Mouse (Mus musculus) mouse trophoblast stem cell (cell line): ENCODE data around the gene Tnk2.
"Not testable (repeated sequence)": the region's sequence is repeated elsewhere in the genome, so short reads cannot be mapped to it uniquely, and the experiment has no call there.

Source experiments
- in situ Hi-C, 2 experiments: fragments of 300-500 bp; cut with MseI, MboI; formaldehyde crosslinking; loops; 2 replicates in 1 of 2; 3 replicates in 1 of 2; pipeline ENCODE4 v1.15.1; 2025

Tnk2 gene

GRCm38 (mm10) chr16:32635314-32635713 is 8.4 kb upstream of the Tnk2 start:
- in situ Hi-C loops: loop anchor here in 1 of 2 experiments (5.0 kb wide), 1 partner anchor 47 kb away; no protein-coding TSS in a partner anchor

GRCm38 (mm10) chr16:32636331-32636730 is 7.3 kb upstream of the Tnk2 start:
- in situ Hi-C loops: loop anchor here in 1 of 2 experiments (5.0 kb wide), 1 partner anchor 46 kb away; no protein-coding TSS in a partner anchor

GRCm38 (mm10) chr16:32636871-32637521 is 6.7 kb upstream of the Tnk2 start:
- in situ Hi-C loops: loop anchor here in 1 of 2 experiments (5.0 kb wide), 1 partner anchor 45 kb away; no protein-coding TSS in a partner anchor

GRCm38 (mm10) chr16:32638476-32638875 is 5.2 kb upstream of the Tnk2 start:
- in situ Hi-C loops: loop anchor here in 1 of 2 experiments (5.0 kb wide), 1 partner anchor 44 kb away; no protein-coding TSS in a partner anchor

- in situ Hi-C loops: no loop called here
These were observed 3.6 kb upstream of the Tnk2 start for GRCm38 (mm10) chr16:32640096-32640495.

GRCm38 (mm10) chr16:32640683-32641082 is 3.0 kb upstream of the Tnk2 start:
- in situ Hi-C loops: not testable (repeated sequence)

- in situ Hi-C loops: no loop called here
These were observed 2.0 kb upstream of the Tnk2 start for GRCm38 (mm10) chr16:32641440-32642219.

GRCm38 (mm10) chr16:32642280-32642679 is 1.4 kb upstream of the Tnk2 start:
- in situ Hi-C loops: no loop called here

GRCm38 (mm10) chr16:32644069-32644800 is 561 bp downstream of the Tnk2 start:
- in situ Hi-C loops: no loop called here

- in situ Hi-C loops: loop anchor here in 1 of 2 experiments (5.0 kb wide), 1 partner anchor 43 kb away; no protein-coding TSS in a partner anchor
These were observed 1.1 kb downstream of the Tnk2 start for GRCm38 (mm10) chr16:32644801-32645170.

- in situ Hi-C loops: loop anchor here in 1 of 2 experiments (5.0 kb wide), 1 partner anchor 42 kb away; no protein-coding TSS in a partner anchor
These were observed 1.8 kb downstream of the Tnk2 start for GRCm38 (mm10) chr16:32645361-32645914.

GRCm38 (mm10) chr16:32646014-32646413 is 2.3 kb downstream of the Tnk2 start:
- in situ Hi-C loops: loop anchor here in 1 of 2 experiments (5.0 kb wide), 1 partner anchor 41 kb away; no protein-coding TSS in a partner anchor

GRCm38 (mm10) chr16:32647712-32648111 is 4.0 kb downstream of the Tnk2 start:
- in situ Hi-C loops: loop anchor here in 1 of 2 experiments (5.0 kb wide), 1 partner anchor 40 kb away; no protein-coding TSS in a partner anchor

- in situ Hi-C loops: no loop called here
These were observed 6.8 kb downstream of the Tnk2 start for GRCm38 (mm10) chr16:32650461-32650860.

GRCm38 (mm10) chr16:32650974-32651618 is 7.4 kb downstream of the Tnk2 start:
- in situ Hi-C loops: no loop called here

GRCm38 (mm10) chr16:32654071-32654733 is 10.5 kb downstream of the Tnk2 start:
- in situ Hi-C loops: no loop called here

- in situ Hi-C loops: no loop called here
These were observed 11.9 kb downstream of the Tnk2 start for GRCm38 (mm10) chr16:32655534-32655933.

GRCm38 (mm10) chr16:32656321-32656720 is 12.6 kb downstream of the Tnk2 start:
- in situ Hi-C loops: no loop called here

- in situ Hi-C loops: no loop called here
These were observed 13.1 kb downstream of the Tnk2 start for GRCm38 (mm10) chr16:32656794-32657193.
